Mouse (Mus musculus): Measurements from ENCODE around the gene Epgn.

DNA sequence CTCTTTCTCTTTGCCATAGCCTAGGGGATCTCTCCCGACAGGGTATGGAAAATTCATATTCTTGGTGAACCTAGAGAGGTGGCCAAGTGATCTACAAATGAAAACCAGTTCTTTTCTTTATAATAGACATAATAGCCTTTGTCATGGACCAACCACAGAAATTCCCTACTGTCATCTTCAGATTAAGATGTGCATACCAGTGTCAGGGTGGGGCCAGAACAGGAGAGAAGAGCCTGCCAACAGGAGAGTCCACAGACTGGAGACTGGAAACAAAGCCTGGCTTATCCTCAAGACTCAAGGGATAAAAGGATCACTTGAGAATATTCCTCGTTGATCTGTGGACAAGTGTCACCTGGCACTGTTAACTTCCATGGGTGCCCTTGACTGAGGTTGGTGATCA, 10.5 kb downstream of the Epgn start:
- no peak for TF ChIP-seq CTCF (IDR thresholded peaks at IDR 0.05; ENCODE audit: insufficient read depth, low read depth, low read length)
- no peak for TF ChIP-seq POLR2A (IDR thresholded peaks at IDR 0.05; ENCODE audit: insufficient read depth, low read depth, low read length)
